Mouse (Mus musculus): Measurements from ENCODE around the gene Slc38a2.

Gene Slc38a2

DNA sequence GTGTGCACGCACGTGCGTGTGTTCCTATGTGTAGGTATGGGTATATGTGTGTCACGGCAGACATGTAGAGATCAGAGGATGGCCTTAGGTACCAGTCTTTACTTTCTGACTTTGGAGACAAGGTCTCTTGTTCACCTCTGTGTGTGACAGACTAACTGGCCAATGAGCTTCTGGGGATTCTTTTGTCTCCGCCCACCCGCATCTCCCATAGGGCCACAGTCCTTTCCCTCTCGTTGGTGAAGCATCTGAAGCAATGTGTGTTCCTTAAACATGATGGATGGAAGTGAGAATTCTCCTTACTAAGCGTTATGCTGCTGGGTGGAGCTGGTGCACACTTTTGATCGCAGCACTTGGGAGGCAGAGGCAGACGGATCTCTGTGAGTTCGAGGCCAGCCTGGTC, 24.5 kb downstream of the Slc38a2 start:
- DNase-seq (ENCODE audit: inconsistent age in 2 of 2, low spot score in 1 of 2), result no peak

DNA sequence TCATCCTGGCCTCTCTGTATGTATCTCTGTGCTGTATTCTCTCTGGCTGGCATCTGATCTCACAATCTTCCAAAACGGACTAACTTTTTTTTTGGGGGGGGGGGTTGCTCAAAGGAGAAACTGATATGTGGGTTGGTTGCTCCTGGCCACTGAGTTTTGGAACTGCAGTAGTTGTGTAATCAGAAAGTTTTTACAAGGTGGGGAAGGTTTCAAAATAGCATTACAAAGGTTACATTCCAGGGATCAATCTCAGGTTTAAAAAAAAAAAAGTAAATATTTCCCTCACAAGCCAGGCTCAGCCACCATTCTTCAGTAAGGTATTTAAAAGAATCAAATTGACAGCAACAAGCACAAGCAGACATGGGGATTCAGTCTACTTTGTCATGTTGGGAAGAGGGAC, 25.4 kb downstream of the Slc38a2 start:
- no peak for DNase-seq (ENCODE audit: inconsistent age in 2 of 2, low spot score in 1 of 2)

DNA sequence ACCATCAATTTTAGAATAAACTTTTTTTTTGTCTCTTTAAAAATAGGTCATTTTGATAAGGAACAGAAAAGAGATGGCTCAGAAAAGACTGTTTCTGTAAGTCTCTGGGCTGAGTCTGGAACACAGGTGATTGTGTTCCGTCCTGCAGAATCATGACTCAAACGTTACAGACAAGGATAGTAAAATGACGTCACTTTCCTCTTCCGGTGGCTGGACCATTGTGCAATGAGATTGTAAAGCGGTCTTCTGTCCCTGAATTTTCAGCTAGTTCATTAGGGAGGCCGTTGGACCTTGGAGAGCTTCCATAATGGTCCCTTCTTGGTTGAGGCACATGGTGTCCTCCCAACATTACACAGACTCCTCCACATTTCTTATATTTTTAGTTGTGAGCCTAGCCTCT, 29.8 kb downstream of the Slc38a2 start:
- no peak for DNase-seq (ENCODE audit: inconsistent age in 2 of 2, low spot score in 1 of 2)

DNA sequence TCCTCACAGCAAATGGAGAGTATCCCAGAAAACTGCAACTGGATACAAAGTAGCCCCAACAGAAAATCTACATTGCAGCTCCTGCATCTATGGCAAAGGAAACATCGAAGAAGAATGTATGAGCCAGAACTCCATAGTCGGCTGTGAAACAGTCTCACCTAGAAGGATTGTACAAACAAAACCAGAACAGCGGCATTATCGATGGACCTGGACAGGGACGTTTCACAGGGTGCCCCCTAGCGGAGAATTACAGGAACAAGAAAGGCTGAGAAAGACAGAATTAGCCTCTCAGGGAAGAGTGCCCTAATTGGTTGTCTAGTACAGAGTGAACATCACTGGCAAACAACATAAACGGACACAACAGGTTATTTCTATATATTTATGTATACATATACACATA, 32.9 kb downstream of the Slc38a2 start:
- DNase-seq (ENCODE audit: inconsistent age in 2 of 2, low spot score in 1 of 2), result peak; percentile 51 to 89

DNA sequence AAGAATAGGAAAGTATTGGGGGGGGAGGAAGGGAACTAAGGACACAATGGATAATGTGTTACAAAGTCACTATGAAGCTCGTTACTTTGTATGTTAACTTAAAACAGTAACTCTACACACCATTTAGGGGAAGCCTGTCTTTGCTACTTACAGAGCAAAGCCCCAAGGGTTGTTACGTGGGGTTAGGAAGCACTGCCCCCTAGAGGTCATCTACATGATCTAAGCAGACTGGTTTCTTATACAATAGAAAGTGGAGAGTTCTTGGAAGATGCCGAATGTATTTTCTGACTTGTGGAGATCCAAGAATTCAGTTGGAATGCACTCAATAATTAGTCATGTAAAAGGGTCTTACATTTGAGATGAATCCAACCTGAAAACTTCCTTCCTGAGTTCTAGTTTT, 33.6 kb downstream of the Slc38a2 start:
- peak; percentile 66 to 92 for DNase-seq (ENCODE audit: inconsistent age in 2 of 2, low spot score in 1 of 2)

DNA sequence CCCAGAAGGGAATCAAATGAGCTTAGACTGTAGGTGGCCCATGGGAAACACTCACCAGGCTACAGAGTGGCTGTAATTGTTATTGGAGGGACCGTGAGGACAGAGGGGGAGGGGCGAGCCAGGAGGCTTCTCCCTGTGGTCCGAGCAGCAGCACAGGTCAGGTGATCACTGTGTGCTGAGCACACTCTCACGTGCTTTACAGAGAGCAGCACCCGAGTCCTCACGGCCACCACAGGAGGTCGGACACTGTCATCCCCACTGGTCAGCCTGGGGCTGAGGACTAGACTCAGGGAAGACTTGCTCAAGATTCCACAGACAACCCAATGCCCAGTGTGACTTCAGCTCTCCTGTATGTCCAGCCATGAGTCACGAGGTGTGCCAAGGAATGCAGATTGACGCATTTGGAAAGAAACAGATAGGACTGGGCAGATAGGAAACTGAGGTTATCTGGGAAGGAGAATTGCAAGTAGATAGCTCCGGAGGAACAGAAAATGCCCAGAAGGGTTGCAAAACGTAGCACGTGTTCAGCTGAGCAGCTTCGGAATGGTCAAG, 38.9 kb downstream of the Slc38a2 start:
- DNase-seq (ENCODE audit: inconsistent age in 2 of 2, low spot score in 1 of 2), result peak in 1 of 2 experiments; percentile 39

DNA sequence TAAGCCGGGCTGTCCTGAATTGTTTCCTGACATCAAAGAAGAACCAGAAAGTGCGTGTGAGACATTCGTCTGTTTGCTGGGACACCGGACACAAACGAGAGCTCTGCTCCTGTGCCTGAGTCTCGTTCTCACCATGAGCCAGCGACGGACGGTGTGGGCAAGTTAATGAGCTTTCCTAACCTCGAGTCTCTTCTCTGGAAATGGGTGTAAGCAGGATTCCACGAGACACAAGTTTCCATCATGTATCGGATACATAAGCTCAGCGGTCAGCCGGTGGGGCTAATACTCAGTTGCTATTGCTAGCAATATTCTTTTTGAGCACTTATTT, 41.3 kb downstream of the Slc38a2 start:
- DNase-seq (ENCODE audit: inconsistent age in 2 of 2, low spot score in 1 of 2), result no peak

DNA sequence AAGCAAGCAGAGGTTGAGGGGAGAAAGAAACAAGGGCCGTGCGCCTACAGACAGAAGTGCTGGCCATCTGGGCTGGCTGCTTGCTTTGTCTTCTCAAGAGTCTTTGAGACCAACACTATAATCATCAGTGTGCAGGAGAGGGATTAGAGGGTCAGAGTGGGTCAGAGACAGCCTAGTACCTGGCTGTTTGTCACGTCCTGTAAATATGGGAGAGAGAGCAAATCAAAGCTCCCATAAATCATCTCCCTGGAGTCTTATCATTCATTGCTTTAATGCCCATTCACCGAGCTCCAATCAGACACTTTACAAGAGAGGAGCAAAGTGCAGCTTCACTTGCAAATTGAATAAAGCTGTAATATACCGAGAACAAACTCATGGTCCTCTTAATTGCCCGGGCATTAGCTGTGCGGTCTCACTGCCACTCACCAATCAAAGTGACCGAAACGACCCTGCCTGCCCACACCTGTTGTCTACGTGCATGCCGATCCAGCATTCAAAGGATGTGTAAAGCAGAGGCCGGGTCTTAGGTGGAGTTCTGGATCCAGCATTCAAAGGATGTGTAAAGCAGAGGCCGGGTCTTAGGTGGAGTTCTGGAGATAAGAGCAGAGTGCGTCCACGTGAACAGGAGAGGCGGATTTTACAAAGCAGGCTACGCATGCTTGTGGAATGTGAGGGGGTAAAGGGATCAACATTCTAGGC, 41.8 kb downstream of the Slc38a2 start:
- DNase-seq (ENCODE audit: inconsistent age in 2 of 2, low spot score in 1 of 2), result no peak

DNA sequence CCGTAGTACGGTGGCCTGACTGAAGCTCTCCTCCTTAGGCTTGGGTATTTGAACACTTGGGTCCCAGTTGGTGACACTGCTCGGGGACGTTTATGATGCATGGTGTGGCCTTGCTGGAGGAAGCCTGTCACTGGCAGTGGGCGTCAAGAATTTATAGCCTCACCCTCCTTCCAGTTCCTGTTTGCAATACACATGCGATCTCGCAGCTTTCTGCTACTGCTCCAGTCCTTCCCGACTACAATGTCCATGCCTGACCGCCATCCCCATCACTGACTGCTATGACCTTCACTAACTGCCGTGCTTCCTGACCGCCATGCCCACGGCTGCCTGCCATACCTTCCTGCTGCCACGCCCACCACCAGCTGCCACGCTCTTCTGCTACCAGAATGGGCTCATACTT, 44.0 kb downstream of the Slc38a2 start:
- DNase-seq (ENCODE audit: inconsistent age in 2 of 2, low spot score in 1 of 2), result no peak

DNA sequence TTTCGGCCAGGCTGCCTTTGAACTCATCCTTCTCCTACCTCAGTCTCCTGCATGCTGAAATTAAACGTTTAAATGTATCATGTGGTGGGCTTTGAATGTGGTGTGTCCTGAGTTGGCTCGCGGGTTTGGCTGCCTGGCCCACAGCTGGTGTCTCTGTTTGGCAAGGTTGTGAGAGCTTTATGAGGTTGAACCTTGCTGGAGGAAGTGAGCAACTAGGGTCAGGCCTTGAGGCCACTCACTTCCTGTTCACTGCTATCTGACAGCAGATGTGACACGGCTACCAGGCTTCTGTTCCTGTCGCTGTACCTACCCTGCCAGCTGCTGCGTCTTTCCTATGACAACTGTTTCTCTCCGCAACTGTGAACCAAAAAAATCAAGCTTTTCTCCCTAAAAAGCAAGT, 44.8 kb downstream of the Slc38a2 start:
- DNase-seq (ENCODE audit: inconsistent age in 2 of 2, low spot score in 1 of 2), result no peak

DNA sequence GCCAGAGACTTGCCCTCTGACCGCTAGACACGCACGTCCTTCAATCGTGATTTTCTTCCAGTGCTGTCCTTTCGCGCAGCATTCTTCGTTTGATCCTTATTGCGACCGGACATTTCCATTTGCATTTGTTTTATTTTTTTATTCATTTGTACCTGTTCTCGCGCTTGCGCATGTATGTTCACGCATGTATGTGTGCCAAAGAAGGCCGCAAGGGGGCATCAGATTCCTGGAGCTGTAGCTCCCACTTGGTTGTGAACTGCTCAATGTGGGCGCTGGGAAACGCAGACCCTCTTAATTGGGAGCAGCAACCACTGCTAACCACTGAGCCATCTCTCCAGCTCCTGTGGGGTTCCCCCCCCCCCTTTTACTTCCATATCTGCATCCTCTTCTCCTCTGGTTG, 46.5 kb downstream of the Slc38a2 start:
- DNase-seq (ENCODE audit: inconsistent age in 2 of 2, low spot score in 1 of 2), result no peak

DNA sequence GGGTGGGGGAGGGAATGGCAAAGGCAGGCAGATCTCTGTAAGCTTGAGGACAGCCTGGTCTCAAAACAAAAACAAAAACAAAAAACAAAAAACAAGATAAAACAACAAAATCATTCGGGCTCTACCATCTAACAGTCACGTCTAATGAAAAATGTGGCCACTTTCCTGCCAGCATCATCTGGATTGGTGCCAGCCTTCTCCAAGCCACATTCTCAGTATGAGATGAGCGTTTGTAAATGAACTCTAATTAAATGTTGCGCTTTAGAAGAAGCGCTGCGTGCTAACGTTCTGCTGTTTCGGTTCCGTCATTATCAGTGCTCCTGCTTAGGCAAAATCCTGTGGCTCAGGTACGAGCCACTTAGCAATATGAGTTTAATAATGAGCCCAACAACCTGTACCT, 47.0 kb downstream of the Slc38a2 start:
- DNase-seq (ENCODE audit: inconsistent age in 2 of 2, low spot score in 1 of 2), result no peak

DNA sequence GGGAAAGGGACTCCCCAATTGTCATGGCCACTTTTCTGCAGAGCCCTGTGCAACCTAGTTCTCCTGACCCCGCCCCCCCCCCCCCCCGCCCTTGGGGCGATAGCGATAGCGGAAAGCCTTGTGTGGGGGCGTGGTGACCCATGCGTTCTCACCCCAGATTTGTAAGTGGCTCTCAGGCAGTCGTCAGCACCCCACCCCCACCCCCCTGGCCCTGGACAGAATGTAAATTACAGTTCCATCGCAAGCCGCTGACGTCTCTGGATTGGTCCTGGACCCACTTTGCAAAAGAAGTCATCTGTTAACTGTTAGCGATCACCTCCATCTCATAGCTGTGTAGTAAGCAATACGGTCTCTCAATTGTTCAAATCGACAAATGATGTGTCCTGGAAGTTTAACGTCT, 52.2 kb downstream of the Slc38a2 start:
- DNase-seq (ENCODE audit: inconsistent age in 2 of 2, low spot score in 1 of 2), result no peak

DNA sequence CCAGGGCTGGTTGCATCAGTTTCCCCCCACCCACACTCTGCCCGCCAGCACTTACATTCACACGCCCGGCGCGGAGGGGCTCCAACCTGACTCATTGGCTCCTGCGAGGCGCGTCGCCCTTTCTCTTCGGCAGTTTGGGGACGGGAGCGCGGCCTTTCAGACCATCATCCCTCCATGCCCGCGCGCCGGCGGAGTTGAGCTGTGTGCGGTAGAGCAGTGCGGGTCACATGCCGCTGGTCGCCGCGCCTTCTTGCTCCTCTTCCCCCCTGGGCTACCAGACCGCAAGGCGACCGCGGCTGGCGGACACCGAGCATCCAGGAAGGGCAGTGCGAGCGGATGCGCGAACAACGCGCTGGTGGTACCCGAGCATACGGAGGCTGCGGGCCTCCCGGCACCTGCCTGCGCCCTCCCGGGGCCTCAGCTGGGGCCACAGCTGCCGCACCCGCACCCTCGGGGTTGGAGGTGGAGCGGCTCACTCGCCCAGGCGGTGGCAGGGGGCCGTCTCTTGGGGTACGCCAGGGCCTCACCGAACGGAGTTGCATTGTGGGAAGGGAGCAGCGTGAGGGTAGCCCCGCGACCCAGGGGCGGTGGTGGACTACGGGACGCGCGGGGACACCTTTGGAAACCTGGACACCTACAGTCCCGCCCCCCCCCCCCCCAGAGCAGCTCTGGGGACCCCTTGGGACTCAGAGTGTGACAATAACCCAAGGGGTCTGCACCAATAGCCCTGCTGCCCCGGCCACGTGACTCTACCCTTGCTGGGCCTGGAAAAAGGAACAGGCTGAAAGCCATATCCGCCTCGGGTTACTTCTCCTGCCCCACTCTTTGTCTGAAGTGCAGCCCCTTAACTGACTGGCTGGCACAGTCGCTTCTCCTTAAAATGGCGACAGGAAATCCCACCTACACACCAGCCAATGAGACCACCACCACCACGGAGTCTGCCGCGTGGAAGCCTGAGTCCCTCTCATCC, 56.8 kb downstream of the Slc38a2 start, which contains the start of gene Slc38a1:
TSS of gene Slc38a1 (minus strand) at position 478 of the 970 bp plus-strand sequence.
- peak; percentile 50 to 76 for DNase-seq (ENCODE audit: inconsistent age in 2 of 2, low spot score in 1 of 2)

DNA sequence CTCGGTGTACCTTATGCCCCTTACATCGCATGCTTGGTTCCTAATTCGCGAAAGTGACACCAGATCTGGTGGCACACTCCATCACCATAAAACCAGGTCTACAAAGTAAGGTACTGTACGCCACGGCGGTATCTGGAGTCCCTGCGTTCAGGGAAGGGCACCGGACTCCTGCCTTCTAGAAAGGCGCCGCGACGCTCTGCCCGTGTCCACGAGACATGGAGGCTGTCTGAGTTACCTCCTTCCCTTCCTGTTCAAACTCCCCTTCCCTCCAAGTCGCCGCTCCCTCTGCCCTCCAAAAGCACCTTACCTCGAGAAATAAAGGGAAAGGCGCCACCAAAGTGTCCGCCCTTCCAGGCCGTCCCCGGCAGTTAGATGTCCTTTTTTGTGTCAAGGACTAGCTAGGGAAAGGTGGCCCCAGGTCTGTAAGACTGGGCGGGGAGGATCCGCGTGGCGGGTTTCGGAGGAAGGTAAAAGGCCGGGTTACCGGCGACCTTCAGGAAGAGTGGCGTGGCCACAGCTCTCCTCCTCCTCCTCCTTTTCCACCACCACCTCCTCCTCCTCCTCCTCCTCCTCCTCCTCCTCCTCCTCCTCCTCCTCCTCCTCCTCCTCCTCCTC, 57.6 kb downstream of the Slc38a2 start:
- DNase-seq (ENCODE audit: inconsistent age in 2 of 2, low spot score in 1 of 2), result peak; percentile 33 to 73

DNA sequence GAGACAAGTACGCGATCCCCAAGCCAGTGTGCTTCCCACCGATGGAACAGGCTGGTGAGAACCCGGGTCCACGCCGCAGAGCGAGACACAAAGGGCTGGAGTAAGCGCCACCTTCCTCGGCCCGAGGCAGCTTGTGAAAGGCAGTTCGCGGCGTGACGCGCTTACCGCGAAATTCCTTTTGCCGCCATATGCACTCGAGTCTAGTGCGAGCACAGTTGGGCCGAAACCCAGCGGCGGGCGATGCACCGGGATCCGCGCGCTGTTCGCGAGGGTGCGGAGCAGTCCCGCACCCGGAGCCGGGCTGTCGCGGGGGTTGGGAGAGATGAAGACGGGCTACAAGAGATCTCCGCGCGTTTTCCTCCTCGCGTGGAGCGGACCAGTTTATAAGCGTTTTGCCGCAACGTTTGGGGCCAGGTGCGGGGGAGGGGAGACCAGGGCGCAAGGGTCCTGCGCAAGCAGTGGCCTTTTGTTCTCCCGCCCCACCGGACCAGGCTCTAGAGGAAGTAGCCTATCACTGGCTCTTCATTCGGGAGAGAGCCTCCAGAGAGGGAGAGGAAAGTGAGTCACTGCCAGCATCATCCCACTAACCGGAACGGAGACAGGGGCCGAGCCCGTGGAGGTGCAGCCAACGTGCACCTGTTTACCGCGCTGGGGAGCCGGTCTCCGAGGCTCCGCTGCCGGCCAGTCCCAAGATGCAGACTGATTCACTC, 58.3 kb downstream of the Slc38a2 start:
- peak; percentile 68 to 87 for DNase-seq (ENCODE audit: inconsistent age in 2 of 2, low spot score in 1 of 2)

DNA sequence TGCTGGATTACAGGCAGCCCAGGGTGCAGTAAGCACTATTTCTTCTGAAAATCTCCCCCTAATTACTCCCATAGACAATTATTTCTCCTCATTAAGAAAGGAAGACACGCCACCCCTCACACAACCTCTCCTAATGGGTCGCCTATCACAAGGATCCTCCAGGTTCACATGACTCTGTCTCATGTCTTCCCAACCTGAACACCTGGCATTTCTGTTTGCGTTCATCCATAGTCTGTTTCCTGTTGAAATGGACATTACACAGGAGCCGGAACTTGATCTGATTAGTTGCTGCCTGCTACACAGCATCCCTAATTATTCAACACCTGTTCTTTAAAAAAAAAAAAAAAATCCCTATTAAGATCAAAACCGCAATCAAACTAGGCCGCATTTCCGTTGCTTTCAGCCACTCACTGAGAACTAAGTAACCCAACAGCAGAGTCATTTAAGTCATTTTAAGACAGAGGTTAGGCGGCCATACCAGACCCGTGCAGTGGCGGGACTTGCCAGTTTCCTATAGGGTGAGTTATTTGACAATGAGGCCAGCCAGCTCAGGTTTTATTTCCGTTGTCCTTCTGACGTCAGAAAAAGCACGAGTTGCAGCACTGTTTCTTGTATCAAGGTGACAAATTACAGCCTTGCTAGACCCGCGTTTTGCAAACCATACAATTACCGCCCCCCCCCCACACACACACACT, 59.1 kb downstream of the Slc38a2 start:
- peak in 1 of 2 experiments; percentile 64 for DNase-seq (ENCODE audit: inconsistent age in 2 of 2, low spot score in 1 of 2)

DNA sequence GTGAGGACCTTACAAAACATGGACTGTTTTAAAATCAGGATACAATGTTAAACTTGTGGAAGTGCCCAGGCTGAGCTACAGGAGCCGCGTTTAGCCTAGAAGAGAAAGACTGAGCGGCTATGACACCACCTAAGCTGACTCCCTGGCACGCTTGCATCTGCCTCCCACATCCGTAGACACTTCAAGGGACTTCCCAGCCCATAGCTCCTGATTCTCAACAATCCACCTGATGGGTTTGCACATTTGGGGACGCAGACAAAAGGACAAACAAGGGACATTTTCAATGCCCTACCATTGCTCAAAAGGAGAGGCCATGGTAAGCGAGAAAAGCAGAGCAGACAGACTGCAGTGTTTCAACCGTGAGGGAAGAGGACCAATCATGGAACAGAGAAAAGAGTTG, 59.9 kb downstream of the Slc38a2 start:
- DNase-seq (ENCODE audit: inconsistent age in 2 of 2, low spot score in 1 of 2), result no peak

DNA sequence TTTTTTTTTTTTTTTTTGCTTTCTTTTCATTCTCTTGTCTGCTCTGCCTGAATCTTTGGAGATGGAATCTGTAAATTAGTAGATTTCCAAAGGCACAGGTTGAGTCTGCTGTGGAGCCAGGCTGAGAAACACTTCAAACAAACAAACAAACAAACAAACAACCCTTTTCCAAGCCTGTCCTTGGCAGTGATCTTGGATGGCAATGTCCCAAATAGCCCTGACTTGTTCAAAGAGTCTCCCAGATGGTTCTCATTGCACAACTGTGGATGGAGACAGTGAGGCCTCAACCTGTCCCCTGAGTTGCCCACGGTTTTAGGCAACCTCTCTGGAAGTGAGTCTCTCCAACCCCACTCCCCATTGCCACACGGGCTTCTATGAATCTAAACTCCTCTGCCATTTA, 60.9 kb downstream of the Slc38a2 start:
- no peak for DNase-seq (ENCODE audit: inconsistent age in 2 of 2, low spot score in 1 of 2)

DNA sequence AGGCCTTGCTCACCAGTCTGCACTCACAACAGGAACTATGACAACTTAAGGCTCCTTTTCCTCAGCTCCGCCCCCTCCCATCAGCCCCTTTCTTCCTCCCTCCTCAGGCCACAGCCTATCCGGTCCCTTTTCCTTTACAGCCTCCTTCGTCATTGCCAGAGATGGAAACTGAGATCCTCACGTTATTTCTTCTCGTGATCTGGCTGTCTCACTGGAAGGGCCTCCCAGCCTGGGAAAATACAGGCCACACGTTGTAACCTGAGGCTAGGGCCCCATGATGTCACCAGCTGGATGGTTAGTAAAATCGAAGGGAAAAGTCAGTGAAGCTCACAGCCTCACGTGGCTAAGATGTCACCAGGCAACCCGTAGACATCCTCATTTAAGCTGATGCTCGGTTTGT, 61.4 kb downstream of the Slc38a2 start:
- peak in 1 of 2 experiments; percentile 53 for DNase-seq (ENCODE audit: inconsistent age in 2 of 2, low spot score in 1 of 2)

Data from adrenal gland, adult (tissue).